Mouse (Mus musculus) 3T3-L1 (cell line): Measurements from ENCODE around the gene Slc4a2.
A peak's percentile ranks its signal among the peaks of the same experiment; 100 is the strongest.

ENCODE experiments used
- DNase-seq: peaks from one replicate; pipeline ENCODE4 v3.0.0-alpha.2; 2015; ENCODE audit warnings: low read depth, low spot score

Gene Slc4a2

GRCm38 (mm10) chr5:24466762-24467161 is 43.1 kb downstream of the Slc4a2 start:
- DNase-seq = no peak

- DNase-seq = peak; percentile 83
Measured at GRCm38 (mm10) chr5:24470600-24470999, 47.0 kb downstream of the Slc4a2 start.

GRCm38 (mm10) chr5:24472884-24473619 is 49.4 kb downstream of the Slc4a2 start:
- no peak for DNase-seq

DNA sequence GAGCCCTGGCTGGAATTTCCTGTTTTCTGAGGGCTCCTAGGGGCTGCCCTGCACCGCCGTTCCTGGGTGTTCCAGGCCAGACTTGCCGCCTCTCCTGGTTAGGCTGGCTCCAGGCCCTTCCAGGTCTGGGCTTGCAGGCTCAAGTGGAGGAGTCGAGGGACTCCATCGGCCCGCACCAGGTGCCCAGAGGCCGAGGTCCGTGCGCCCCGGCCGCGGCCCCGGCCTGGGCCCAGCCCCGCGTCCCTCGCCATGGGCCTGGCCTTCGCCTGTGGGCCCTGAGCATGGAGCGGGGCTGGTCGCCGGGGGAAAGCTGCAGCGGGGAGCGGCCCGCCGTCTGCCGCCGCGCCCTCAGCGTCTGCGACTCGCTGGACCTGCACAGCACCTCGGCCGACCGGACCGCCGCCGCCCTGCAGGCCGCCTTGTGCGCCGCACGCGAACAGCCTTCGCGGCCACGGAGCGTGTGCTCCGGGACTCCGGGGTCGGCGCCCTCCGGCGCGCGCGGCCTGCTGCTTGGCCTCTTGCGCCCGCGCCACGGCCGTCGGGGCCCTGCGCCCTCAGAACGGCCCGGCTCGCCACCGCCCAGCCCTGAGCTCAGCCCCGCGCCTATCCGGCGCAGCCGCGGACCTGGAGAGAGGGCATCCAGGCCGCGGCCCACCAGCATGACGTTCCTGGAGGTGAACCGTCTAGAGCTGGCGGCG is 50.5 kb downstream of the Slc4a2 start:
- no peak for DNase-seq

GRCm38 (mm10) chr5:24474723-24475261 is 51.2 kb downstream of the Slc4a2 start:
- DNase-seq = no peak

GRCm38 (mm10) chr5:24475476-24476241 is 52.0 kb downstream of the Slc4a2 start:
- DNase-seq = no peak

DNA sequence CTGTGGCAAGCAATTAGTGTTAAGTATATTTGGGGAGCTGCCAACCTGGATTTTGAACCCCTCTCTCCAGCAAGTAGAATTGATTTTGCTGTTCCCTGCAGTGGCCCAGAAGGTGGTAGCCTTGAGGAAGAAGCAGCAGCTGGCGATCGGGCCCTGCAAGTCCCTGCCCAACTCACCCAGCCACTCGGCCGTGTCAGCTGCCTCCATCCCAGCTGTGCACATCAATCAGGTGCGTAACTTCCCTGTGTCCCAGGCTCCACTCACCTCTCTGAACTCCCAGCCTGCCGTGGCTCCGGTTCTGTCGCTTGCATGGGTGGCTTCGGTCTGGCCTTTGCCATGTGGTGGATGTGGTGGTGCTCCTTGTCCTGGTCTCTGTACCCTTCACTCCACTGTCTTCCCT is 54.3 kb downstream of the Slc4a2 start:
- no peak for DNase-seq

- peak; percentile 89 for DNase-seq
Measured at GRCm38 (mm10) chr5:24481647-24482046, 58.0 kb downstream of the Slc4a2 start.

- DNase-seq = no peak
Measured at GRCm38 (mm10) chr5:24482247-24483079, 58.8 kb downstream of the Slc4a2 start.

- peak; percentile 80 for DNase-seq
Measured at GRCm38 (mm10) chr5:24483326-24483725, 59.7 kb downstream of the Slc4a2 start.

DNA sequence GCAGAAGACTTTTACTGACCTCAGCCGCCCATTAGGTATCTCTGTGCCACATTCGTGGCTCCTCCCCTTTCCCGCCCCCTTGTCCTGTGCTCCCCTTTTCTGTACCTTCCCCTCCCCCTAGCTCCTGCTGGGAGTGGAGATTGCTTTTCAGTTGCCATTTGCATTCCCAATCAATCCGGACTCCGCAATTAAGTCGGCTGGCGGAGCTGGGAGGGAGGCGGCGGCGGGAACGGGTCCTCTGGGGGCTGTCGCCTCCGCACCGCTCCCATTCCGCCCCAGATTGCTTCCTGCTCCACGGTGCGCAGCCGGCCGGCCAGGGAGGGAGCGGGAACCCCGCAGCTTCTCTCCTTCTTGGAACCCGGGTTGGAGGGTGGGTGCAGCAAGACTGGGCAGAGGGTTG is 61.3 kb downstream of the Slc4a2 start:
- no peak for DNase-seq

- peak; percentile 95 for DNase-seq
Measured at GRCm38 (mm10) chr5:24486097-24486496, 62.5 kb downstream of the Slc4a2 start.

- DNase-seq = no peak
Measured at GRCm38 (mm10) chr5:24486738-24487137, 63.1 kb downstream of the Slc4a2 start.

GRCm38 (mm10) chr5:24490413-24490920 is 66.8 kb downstream of the Slc4a2 start:
- DNase-seq = no peak
